In genomic region chr7:109507119-109507518, GRCm38 (mm10) we compare ENCODE assay signal across 9 mouse cellular contexts. TPM values are rescaled to one million over a fixed set of nuclear protein-coding genes. Genes with fewer than 3 reads are reported as not detected.
A peak's percentile ranks its signal among the peaks of the same experiment; 100 is the strongest.
DNase-seq lines count a peak whose midpoint lies in the region; ATAC-seq lines count a peak whose summit lies in the region.
"Had no signal": no experiment of that assay in that cellular context is flagged by ENCODE, and none has a peak within 500 bp of the region (broad histone marks: within the 10 kb centered on the region; RNA-seq: fewer than 3 reads in every experiment).

No protein-coding gene starts in this region.

- H3K9me3 ChIP-seq in liver, embryonic 11.5 days (ENCODE audit: control insufficient read depth, low read length), result no peaks in the 10 kb centered on the region
- no peaks in the 10 kb centered on the region for H3K9me3 ChIP-seq in liver, embryonic 12.5 days (replicated peaks)
- no peaks in the 10 kb centered on the region for H3K9me3 ChIP-seq in hindbrain, embryonic 15.5 days
- H3K9me3 ChIP-seq in neural tube, embryonic 12.5 days, result no peaks in the 10 kb centered on the region
- no peaks in the 10 kb centered on the region for H3K9me3 ChIP-seq in intestine, embryonic 15.5 days
- H3K9me3 ChIP-seq: liver, embryonic 15.5 days had no signal

- no peak overlapping the region for H3K4me3 ChIP-seq in liver, embryonic 11.5 days (ENCODE audit: low read depth, low read length)
- H3K4me3 ChIP-seq in liver, embryonic 12.5 days, result no peak overlapping the region
- H3K4me3 ChIP-seq in hindbrain, embryonic 15.5 days, result no peak overlapping the region
- no peak overlapping the region for H3K4me3 ChIP-seq in neural tube, embryonic 12.5 days
- H3K4me3 ChIP-seq in intestine, embryonic 15.5 days (replicated peaks), result no peak overlapping the region
- H3K4me3 ChIP-seq: liver, embryonic 15.5 days had no signal

- H3K4me2 ChIP-seq in liver, embryonic 11.5 days, result no peak overlapping the region
- H3K4me2 ChIP-seq in liver, embryonic 12.5 days, result no peak overlapping the region
- peak overlapping the region; percentile 12; the same call in 1 of the 2 replicates for H3K4me2 ChIP-seq in hindbrain, embryonic 15.5 days
- H3K4me2 ChIP-seq in neural tube, embryonic 12.5 days (replicated peaks), result peak overlapping the region; percentile 25; the same call in 1 of the 2 replicates
- no peak overlapping the region for H3K4me2 ChIP-seq in intestine, embryonic 15.5 days (replicated peaks)
- H3K4me2 ChIP-seq: liver, embryonic 15.5 days had no signal

- 16% methylated on average over 8 of the region's 8 CpGs for WGBS in liver, embryonic 11.5 days
- WGBS in liver, embryonic 12.5 days (ENCODE audit: insufficient replicate concordance), result 23% methylated on average over 8 of the region's 8 CpGs
- WGBS in hindbrain, embryonic 15.5 days, result 3% methylated on average over 8 of the region's 8 CpGs
- WGBS in neural tube, embryonic 12.5 days, result 4% methylated on average over 8 of the region's 8 CpGs
- 14% methylated on average over 8 of the region's 8 CpGs for WGBS in intestine, embryonic 15.5 days

- H3K27ac ChIP-seq in liver, embryonic 11.5 days (ENCODE audit: low read depth, low read length), result no peak overlapping the region
- H3K27ac ChIP-seq in liver, embryonic 12.5 days, result no peak overlapping the region
- 0 out of 2 replicates have a peak overlapping the region, but pooled peaks have one; percentile 10 for H3K27ac ChIP-seq in hindbrain, embryonic 15.5 days (replicated peaks)
- H3K27ac ChIP-seq in neural tube, embryonic 12.5 days, result no peak overlapping the region
- H3K27ac ChIP-seq in intestine, embryonic 15.5 days, result no peak overlapping the region
- H3K27ac ChIP-seq: liver, embryonic 15.5 days had no signal

- peak; percentile 30 for DNase-seq in liver, embryonic 11.5 days (ENCODE audit: low spot score)
- DNase-seq in embryo, embryonic 9.5 days (ENCODE audit: extremely low spot score), result peak; percentile 39
- no peak for DNase-seq in urinary bladder, postnatal 4 days (ENCODE audit: low spot score in 2 of 2)
- DNase-seq in layer of hippocampus, adult 8-10 months (ENCODE audit: low spot score in 2 of 2), result no peak

- no peak overlapping the region for H3K9ac ChIP-seq in liver, embryonic 11.5 days (ENCODE audit: low read depth, low read length)
- no peak overlapping the region for H3K9ac ChIP-seq in liver, embryonic 12.5 days
- no peak overlapping the region; the same call in 1 of the 2 replicates for H3K9ac ChIP-seq in hindbrain, embryonic 15.5 days
- no peak overlapping the region for H3K9ac ChIP-seq in neural tube, embryonic 12.5 days
- no peak overlapping the region for H3K9ac ChIP-seq in intestine, embryonic 15.5 days
- H3K9ac ChIP-seq: liver, embryonic 15.5 days had no signal

- peaks cover 11% of the 10 kb centered on the region for H3K4me1 ChIP-seq in liver, embryonic 11.5 days (replicated peaks; ENCODE audit: control insufficient read depth, insufficient read depth, low read length)
- peaks cover 21% of the 10 kb centered on the region for H3K4me1 ChIP-seq in liver, embryonic 12.5 days
- peaks cover 10% of the 10 kb centered on the region for H3K4me1 ChIP-seq in hindbrain, embryonic 15.5 days (replicated peaks)
- H3K4me1 ChIP-seq in neural tube, embryonic 12.5 days, result peaks cover 11% of the 10 kb centered on the region
- no peaks in the 10 kb centered on the region for H3K4me1 ChIP-seq in intestine, embryonic 15.5 days (replicated peaks)

- ATAC-seq in liver, embryonic 11.5 days (replicated peaks; ENCODE audit: low FRiP score), result no peak
- ATAC-seq in liver, embryonic 12.5 days, result no peak
- ATAC-seq in hindbrain, embryonic 15.5 days (ENCODE audit: low FRiP score, low read depth), result peak; percentile 69; the same call in 1 of the 2 replicates
- ATAC-seq in neural tube, embryonic 12.5 days (ENCODE audit: low FRiP score, low read depth), result peak; percentile 56; the same call in 1 of the 2 replicates
- ATAC-seq in intestine, embryonic 15.5 days, result no peak

- no peaks in the 10 kb centered on the region for H3K36me3 ChIP-seq in liver, embryonic 11.5 days (ENCODE audit: control insufficient read depth, insufficient read depth, low read length)
- no peaks in the 10 kb centered on the region for H3K36me3 ChIP-seq in liver, embryonic 12.5 days
- H3K36me3 ChIP-seq in hindbrain, embryonic 15.5 days, result no peaks in the 10 kb centered on the region
- H3K36me3 ChIP-seq in neural tube, embryonic 12.5 days, result no peaks in the 10 kb centered on the region
- no peaks in the 10 kb centered on the region for H3K36me3 ChIP-seq in intestine, embryonic 15.5 days
- H3K36me3 ChIP-seq: liver, embryonic 15.5 days had no signal

- H3K27me3 ChIP-seq in liver, embryonic 11.5 days (replicated peaks; ENCODE audit: control insufficient read depth, insufficient read depth, low read length), result no peaks in the 10 kb centered on the region
- H3K27me3 ChIP-seq in liver, embryonic 12.5 days (replicated peaks), result peaks cover 5% of the 10 kb centered on the region; the same call in 1 of the 2 replicates
- H3K27me3 ChIP-seq in hindbrain, embryonic 15.5 days, result no peaks in the 10 kb centered on the region
- no peaks in the 10 kb centered on the region for H3K27me3 ChIP-seq in neural tube, embryonic 12.5 days (replicated peaks)
- H3K27me3 ChIP-seq in intestine, embryonic 15.5 days (replicated peaks), result no peaks in the 10 kb centered on the region

RNA-seq across cellular contexts. Expression of gene Trim66, which starts 0.8 kb away (rescaled TPM):
- 0.01 and 0.11 TPM in 2 replicates for polyA plus RNA-seq in liver, embryonic 11.5 days (2014; fragmentation: Nextera tagmentation; extraction: Ambion mirVana)
- polyA plus RNA-seq in liver, embryonic 12.5 days (2016; fragmentation: Nextera tagmentation; extraction: Ambion mirVana), result 0.04 TPM in 1 of 2 replicates, not detected in the other
- polyA plus RNA-seq in hindbrain, embryonic 15.5 days (2015; fragmentation: Nextera tagmentation; extraction: Ambion mirVana), result 0.79 and 0.81 TPM in 2 replicates
- polyA plus RNA-seq in neural tube, embryonic 12.5 days (2016; fragmentation: Nextera tagmentation; extraction: Ambion mirVana), result 0.05 and 0.14 TPM in 2 replicates
- 10 to 100 TPM in 1 of 4 experiments, 1 to 10 TPM in 3; 7.6 to 10.6 (median 9.0) TPM for total RNA-seq in layer of hippocampus, adult 8-10 months (2022)
- polyA plus RNA-seq in intestine, embryonic 15.5 days (2015; fragmentation: Nextera tagmentation; extraction: Ambion mirVana), result 0.01 TPM in 2 replicates
- polyA plus RNA-seq: liver, embryonic 15.5 days had no signal

RNA-seq across cellular contexts. Expression of gene Rpl27a, which starts 11.8 kb away (rescaled TPM):
- 184 and 208 TPM in 2 replicates for polyA plus RNA-seq in liver, embryonic 11.5 days (2014; fragmentation: Nextera tagmentation; extraction: Ambion mirVana)
- 122 and 125 TPM in 2 replicates for polyA plus RNA-seq in liver, embryonic 12.5 days (2016; fragmentation: Nextera tagmentation; extraction: Ambion mirVana)
- 80.2 and 81.4 TPM in 2 replicates for polyA plus RNA-seq in hindbrain, embryonic 15.5 days (2015; fragmentation: Nextera tagmentation; extraction: Ambion mirVana)
- polyA plus RNA-seq in neural tube, embryonic 12.5 days (2016; fragmentation: Nextera tagmentation; extraction: Ambion mirVana), result 88.0 and 90.4 TPM in 2 replicates
- 100 to 1,000 TPM; 130 to 179 (median 148) TPM for total RNA-seq in layer of hippocampus, adult 8-10 months (2022)
- 138 and 145 TPM in 2 replicates for polyA plus RNA-seq in intestine, embryonic 15.5 days (2015; fragmentation: Nextera tagmentation; extraction: Ambion mirVana)

Comparison
In these comparisons a context has a peak if more than half of its experiments do, and no peak if none do; other contexts are left out.
1. ATAC-seq: peak in hindbrain, embryonic 15.5 days (single experiment) and neural tube, embryonic 12.5 days (single experiment); none in liver, embryonic 11.5 days (single experiment), liver, embryonic 12.5 days (single experiment) and intestine, embryonic 15.5 days (single experiment).
2. DNase-seq: peak in liver, embryonic 11.5 days (single experiment) and embryo, embryonic 9.5 days (single experiment); none in urinary bladder, postnatal 4 days (0 of 2) and layer of hippocampus, adult 8-10 months (0 of 2).
3. H3K4me2 ChIP-seq: peak in hindbrain, embryonic 15.5 days (single experiment) and neural tube, embryonic 12.5 days (single experiment); none in liver, embryonic 11.5 days (single experiment), liver, embryonic 12.5 days (single experiment) and intestine, embryonic 15.5 days (single experiment).